Mouse (Mus musculus): ENCODE results near the gene Rhbdf2.
"Not testable (repeated sequence)": the region's sequence is repeated elsewhere in the genome, so short reads cannot be mapped to it uniquely, and the experiment has no call there.

Gene Rhbdf2

DNA sequence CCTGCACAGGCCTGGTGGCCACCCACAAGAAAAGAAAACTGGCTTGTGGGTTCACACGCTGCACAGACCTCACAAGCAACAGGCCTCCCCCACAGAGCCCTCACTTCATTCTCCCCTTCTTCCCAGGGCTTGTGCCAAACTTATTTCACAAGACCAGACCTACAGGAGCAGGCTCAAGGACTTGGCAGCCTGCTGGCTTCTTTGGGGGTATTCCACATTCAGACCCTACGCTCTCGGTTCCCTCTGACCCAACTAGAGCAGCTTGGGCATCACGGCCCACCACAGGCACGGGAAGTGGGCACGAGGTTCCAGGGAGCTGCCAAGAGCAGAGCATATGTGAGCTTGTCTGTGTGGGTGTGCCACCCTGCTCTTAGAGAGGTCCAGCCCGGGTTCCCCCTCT lies 9.2 kb downstream of the Rhbdf2 start:
- DNase-seq: no peak

DNA sequence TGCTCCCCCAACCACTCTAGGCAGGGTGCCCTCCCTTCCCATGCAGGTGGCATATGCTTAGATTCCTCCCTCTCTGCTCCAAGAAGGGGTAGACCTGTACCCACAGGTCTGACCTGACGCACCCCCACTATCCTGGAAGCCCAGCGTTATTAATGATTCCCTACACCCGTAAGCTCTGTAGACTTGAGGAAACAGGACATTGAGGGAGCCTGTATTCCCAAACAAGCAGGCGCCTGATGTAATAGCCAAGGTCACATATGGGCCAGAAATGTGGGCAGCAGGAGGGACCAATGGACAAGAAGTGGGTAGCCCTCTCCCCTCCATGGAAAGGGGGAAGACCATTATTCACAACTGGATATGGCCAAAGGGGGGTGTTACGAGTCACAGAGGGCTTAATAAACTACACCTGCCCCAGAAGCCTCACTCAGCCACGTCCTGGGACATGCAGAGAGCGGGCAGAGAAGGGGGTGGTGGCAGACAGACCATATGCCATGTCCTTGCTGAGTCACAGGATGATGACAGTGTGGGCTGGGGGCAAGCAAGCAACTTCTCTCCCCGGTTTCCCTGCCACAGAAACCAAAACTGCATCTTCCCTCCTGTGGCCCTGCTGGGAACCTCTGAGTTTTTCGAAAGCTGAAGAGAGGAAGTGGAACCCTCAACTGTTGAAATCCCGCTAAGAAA lies 10.2 kb downstream of the Rhbdf2 start:
- no peak for DNase-seq

DNA sequence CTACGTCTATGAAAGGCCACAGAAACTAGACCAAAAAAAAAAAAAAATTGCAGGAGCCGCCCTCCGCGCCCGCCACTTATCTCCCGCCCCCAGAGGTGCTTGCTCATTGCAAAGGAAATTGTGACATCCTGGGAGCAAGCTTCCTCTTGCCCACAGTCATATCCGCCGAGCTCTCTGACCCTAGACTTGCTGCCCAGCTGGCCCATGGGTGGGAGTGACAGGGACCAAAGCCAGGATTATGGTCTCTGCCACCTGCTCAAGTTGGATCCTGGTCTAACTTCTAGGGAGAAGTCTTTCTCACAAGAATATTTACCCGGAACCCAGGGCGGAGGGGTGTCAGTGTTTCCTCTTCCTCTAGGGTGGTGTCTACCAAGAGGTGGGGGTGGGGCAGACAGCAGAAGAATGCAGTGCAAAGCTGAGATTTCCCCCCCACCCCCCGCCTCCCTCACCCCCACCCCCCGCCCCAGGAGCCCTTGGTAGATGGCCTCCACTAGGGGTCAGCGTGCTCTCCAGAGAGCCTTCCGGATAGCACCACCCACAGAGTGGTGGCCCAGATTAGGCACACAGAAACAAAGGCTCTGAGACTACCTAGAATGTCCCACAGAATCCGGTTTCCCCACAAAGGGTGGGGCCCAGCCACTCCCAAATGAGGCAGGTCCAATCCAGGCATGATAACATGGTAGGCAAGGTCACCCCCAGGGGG lies 10.9 kb downstream of the Rhbdf2 start:
- DNase-seq: peak; percentile 43 to 50

DNA sequence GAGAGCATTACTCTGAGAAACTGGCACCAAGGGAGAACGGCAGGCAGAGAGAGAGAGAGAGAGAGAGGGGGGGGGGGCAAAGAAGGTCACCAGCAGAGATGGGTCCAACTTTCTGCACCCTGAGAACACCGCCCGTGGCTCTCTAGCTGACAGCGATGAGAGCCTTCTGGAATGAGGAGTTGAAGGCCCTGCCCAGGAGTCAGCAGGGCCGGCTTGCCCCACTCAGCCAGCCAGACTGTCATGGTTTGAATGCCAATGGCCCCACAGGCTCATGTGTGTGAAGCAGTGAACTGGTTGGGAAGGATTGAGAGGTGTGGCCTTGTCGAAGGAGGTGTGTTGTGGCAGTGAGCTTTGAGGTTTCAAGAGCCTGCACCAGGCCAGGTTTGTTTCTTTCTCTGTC lies 13.6 kb downstream of the Rhbdf2 start:
- no peak for DNase-seq

DNA sequence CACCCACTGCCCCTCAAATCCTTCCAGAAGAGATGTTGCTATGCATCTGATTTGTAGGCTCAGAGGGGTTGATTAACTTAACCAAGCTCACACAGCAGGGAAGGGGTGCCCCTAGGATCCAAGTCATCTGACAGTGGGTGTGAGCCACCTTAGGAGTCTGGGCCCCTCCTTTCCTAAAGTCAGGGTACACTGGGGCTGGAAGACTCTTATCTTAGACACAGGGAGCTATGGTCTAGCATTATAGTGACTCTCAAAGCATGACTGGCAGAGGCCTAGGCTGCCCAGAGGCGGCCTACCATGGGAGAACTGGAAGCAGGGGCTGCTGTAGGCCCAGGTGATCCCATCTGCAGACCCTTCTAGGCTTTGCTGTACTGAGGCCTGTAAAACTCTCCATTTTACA lies 14.3 kb downstream of the Rhbdf2 start:
- no peak for DNase-seq

GRCm38 (mm10) chr11:116611883-116612282 lies 14.9 kb downstream of the Rhbdf2 start:
- no peak for DNase-seq

- DNase-seq: not testable (repeated sequence)
These were observed 15.7 kb downstream of the Rhbdf2 start for GRCm38 (mm10) chr11:116611168-116611567.

GRCm38 (mm10) chr11:116609965-116610630 lies 16.7 kb downstream of the Rhbdf2 start:
- peak; percentile 95 to 98 for DNase-seq

DNA sequence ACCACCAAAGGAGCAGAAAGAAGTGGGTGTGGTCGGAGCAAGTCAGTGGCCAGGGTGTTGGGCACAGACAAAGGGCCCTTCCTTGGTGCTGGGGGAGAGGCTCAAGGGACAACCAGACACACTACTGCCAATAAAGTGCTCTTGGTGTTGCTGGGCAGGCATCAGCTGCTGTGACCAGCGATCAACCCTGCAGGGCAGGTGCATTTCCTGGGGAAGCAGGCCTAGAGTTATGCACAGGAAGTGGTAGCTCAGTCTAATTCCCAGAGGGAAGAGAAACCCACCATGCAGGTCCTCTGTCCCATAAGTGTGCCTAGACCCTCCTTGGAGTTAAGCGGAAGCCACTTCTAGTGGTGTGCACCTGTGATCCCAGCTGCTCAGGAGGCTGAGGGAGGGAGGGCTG lies 19.1 kb downstream of the Rhbdf2 start:
- no peak for DNase-seq

- DNase-seq: no peak
These were observed 22.7 kb downstream of the Rhbdf2 start for GRCm38 (mm10) chr11:116604097-116604496.

- DNase-seq: no peak
These were observed 23.5 kb downstream of the Rhbdf2 start for GRCm38 (mm10) chr11:116603339-116603738.

- DNase-seq: no peak
These were observed 24.8 kb downstream of the Rhbdf2 start for GRCm38 (mm10) chr11:116602043-116602442.

GRCm38 (mm10) chr11:116601166-116601565 lies 25.7 kb downstream of the Rhbdf2 start:
- DNase-seq: peak in 1 of 2 experiments; percentile 45

GRCm38 (mm10) chr11:116599230-116599629 lies 27.6 kb downstream of the Rhbdf2 start:
- DNase-seq: no peak

DNA sequence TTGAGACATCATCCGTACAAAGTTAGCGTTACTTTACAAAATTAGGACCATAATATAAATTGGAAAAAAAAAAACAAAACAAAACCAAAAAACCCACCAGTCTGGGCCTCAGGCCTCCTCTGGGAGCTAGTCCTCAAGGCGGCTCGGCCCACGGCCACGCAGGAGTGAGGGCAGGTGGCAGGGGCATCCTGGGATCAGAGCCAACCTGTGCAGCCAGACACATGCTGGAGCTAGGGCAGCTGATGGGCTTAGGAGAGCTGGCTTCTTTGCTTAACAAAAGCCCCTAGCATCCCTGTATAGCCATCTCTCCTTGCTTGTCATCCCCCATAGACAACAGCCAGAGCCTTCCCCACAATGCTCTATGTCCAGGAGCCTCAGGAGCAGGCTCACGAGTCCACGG lies 28.6 kb downstream of the Rhbdf2 start:
- DNase-seq: peak in 1 of 2 experiments; percentile 45

- DNase-seq: no peak
These were observed 30.1 kb downstream of the Rhbdf2 start for GRCm38 (mm10) chr11:116596766-116597165.

DNA sequence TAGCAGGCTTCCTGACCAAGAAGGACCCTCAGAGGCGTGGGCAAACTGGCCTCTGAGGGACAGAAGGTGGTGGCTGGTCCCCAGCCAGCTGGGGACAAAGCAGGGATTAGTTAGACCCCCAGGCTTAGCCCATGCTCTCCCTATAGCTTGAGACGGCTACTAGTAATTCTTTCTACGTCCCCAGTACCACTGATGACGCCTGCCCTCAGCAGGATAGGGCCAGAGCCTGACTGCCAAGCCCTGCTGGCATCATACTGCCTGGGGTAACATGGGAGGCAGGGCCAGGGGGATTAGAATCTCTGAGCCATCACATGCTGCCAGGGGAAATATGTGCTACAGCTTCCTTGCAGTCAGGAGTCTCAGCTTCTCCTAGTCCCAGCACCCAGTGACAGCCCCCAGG lies 33.5 kb downstream of the Rhbdf2 start:
- no peak for DNase-seq

DNA sequence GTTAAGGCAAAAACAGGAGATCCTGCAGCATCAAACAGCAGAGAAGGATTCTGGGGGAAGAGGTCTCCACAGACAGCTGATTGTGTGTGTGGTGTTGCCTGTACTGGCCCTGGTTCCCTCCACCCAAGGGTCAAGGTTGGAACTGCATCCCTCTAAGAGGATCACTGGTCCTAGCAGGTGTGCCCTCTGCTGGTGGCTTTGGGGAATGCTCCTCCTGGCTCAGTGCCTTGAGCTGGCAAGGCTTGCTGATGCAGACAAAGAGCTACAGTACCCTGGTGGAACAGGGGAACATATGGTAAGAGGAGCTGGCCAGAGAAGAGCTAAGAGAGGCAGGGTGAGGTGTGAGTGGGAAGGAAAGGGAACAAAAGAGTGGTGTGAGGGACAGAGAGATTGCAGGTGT lies 34.4 kb downstream of the Rhbdf2 start:
- DNase-seq: peak; percentile 100

DNA sequence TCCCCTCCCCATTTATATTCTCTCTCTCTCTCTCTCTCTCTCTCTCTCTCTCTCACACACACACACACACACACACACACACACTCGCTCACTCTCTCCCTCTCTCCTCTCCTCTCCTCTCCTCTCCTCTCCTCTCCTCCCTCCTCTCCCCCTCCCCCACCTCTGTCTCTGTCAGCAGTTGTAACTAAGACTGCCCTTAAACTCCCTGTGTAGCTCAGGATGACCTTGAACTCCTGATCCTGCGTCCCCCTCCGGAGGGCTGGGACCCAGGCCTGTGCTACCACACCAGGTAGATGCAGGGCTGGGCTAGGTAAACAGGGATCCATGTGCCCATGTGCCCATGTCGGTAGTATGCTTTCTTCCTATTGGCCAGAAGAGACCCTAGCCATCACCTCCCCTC lies 35.2 kb downstream of the Rhbdf2 start:
- no peak for DNase-seq

DNA sequence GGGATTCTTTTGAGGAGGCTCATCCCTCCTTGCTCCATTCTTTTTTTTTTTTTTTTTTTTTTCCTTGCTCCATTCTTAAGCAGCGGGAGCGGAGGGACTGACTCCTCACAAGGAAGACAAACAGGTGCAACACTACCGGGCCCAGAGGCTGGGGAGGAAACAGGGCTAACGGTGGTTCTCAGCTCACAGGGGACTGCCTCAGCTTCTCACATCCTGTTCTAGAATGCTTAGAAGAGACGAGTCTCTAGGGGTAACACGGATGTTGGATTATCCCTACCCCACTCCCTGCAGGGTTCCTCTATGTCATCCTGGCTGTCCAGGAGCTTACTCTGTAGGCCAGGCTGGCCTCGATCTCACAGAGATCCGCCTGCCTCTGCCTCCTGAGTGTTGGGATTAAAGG lies 37.2 kb downstream of the Rhbdf2 start:
- no peak for DNase-seq

- no peak for DNase-seq
These were observed 37.7 kb downstream of the Rhbdf2 start for GRCm38 (mm10) chr11:116589020-116589531.

DNA sequence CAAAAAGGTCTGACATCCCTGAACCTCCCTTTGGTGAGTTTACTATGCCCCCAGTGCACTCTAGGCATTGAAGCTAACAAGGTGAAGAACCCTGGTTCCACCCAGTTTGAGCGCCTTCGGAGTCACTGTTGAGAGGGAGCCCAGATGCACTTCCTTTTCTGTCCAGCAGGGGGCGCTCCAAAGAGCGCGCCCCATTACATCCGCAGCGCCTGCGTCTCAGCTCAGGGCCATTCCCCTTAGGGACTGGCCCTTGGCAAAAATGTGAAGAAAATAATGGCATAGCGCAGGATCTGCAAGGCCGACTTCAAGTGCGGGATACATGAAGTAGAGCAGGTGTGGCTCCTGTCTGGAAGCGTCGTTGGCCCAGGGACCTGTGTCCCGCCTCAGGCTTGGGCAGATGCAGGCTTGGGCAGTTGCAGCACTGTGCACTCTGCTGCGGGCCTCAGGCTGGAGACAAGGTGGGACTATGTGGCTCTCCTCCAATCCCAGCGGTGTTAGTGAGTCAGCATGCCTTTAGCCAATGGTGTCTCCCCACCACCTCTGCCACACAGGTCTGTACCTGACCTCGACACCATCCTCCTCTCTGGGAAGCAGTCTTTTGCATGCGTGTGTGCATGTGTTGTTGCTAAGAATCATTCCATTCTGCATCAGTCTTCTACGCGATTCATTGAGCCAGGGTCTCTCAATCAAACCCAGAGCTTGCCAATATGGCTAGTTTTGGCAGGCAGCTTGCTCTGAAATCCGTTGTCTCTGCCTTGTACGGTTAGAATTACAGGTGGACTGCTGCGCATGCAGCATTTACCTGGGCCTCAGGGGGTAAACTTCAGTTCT lies 39.8 kb downstream of the Rhbdf2 start:
- DNase-seq: peak; percentile 79 to 83

GRCm38 (mm10) chr11:116586310-116586709 lies 40.5 kb downstream of the Rhbdf2 start, which contains the start of gene Aanat:
Aanat (plus strand) TSS chr11:116586432.
- DNase-seq: no peak
